Mouse (Mus musculus): ENCODE measurements around the gene Tcf12. TPM values are rescaled to one million over a fixed set of nuclear protein-coding genes. Genes with fewer than 3 reads are reported as not detected.

Gene Tcf12
- polyA plus RNA-seq, 1 experiment from 2014 or later: 108 TPM

DNA sequence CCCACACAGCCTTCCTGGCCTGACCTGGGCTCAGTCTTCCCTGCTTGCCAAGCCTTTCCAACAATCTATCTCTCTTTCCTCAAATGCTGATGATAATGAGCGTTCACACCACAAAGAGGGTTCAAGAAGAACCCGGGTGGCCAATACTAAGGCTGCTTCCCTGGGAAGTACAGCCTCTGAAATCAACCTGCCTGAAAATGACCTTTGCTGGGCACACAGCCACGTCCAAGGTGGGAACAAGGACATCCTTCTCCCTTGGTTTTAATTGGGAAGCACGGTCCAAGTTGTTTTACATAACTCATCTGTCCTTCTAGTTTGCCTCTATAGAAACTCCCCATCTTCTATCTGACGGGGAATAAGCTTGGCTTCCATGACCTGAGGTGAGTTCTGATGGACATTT is 312.1 kb downstream of the Tcf12 start:
- WGBS: 84% methylated on average over 5 of the region's 5 CpGs
- Histone ChIP-seq H3K4me2 (replicated peaks; ENCODE audit: low read depth, low read length) (no peak overlapping the region), H3K27me3 (ENCODE audit: control insufficient read depth, insufficient read depth, low read length) (no peaks in the 10 kb centered on the region)

DNA sequence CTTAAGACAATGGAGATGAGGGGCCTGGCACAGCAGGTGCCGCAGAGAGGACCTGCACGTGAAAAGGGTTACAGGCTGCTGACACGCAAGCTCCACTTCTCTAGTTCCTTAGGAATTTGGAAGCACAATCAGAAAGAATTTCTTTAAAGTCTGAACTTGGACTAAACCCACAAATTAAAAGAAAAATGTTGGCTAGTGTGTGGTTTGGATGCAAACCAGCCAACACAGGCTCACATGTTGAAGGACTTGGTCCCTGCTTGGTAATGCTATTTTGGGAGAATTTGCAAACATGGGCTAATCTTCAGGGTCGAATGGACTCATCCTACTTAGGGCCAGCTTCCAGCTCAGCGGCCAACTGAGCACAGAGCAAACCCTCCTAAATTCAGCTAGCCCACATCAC is 313.5 kb downstream of the Tcf12 start:
- H3K27ac ChIP-seq (ENCODE audit: low read depth, low read length): no peak overlapping the region
- H3K9ac ChIP-seq (ENCODE audit: low read depth, low read length): no peak overlapping the region
- ATAC-seq (ENCODE audit: low FRiP score, low TSS enrichment): no peak
- no peak overlapping the region for H3K4me2 ChIP-seq (replicated peaks; ENCODE audit: low read depth, low read length)
- H3K36me3 ChIP-seq (ENCODE audit: control insufficient read depth, insufficient read depth, low read length): no peaks in the 10 kb centered on the region
- H3K9me3 ChIP-seq (ENCODE audit: control insufficient read depth, low read length): no peaks in the 10 kb centered on the region
- WGBS: 82% methylated on average over 5 of the region's 5 CpGs
- no peaks in the 10 kb centered on the region for H3K4me1 ChIP-seq (ENCODE audit: control insufficient read depth, insufficient read depth, low read length)
- H3K4me3 ChIP-seq (ENCODE audit: low read length): no peak overlapping the region
- no peaks in the 10 kb centered on the region for H3K27me3 ChIP-seq (ENCODE audit: control insufficient read depth, insufficient read depth, low read length)

More for the DNA sequence above, 312.1 kb downstream of the Tcf12 start:
- ATAC-seq (ENCODE audit: low FRiP score, low TSS enrichment): no peak
- Histone ChIP-seq H3K4me1 (ENCODE audit: control insufficient read depth, insufficient read depth, low read length) (no peaks in the 10 kb centered on the region), H3K4me3 (ENCODE audit: low read length) (no peak overlapping the region), H3K36me3 (ENCODE audit: control insufficient read depth, insufficient read depth, low read length) (no peaks in the 10 kb centered on the region), H3K9me3 (ENCODE audit: control insufficient read depth, low read length) (no peaks in the 10 kb centered on the region), H3K27ac (ENCODE audit: low read depth, low read length) (no peak overlapping the region), H3K9ac (ENCODE audit: low read depth, low read length) (no peak overlapping the region)

Small RNA genes within 50 kb of the gene (microRNA-seq; reads per million reads assigned to microRNA genes)
- not detected for gene Gm27450

Other genes starting within 250 kb of the Tcf12 start
- gene Zfp280d, start 163.0 kb upstream of the Tcf12 start, polyA plus RNA-seq (2014; fragmentation: Nextera tagmentation; extraction: Ambion mirVana): 41.6 and 51.3 TPM in 2 replicates

Measured in kidney, embryonic 14.5 days (tissue).